Mouse (Mus musculus) cortical plate, adult 2 months (tissue): ENCODE measurements around the gene Prh1. TPM values are rescaled to one million over a fixed set of nuclear protein-coding genes. Genes with fewer than 3 reads are reported as not detected.
"Not testable (repeated sequence)": the region's sequence is repeated elsewhere in the genome, so short reads cannot be mapped to it uniquely, and the experiment has no call there.

Experiments used
- H3K27ac ChIP-seq: fragments of 200-500 bp; 2 replicates; pipeline ENCODE4 v1.5.1; 2012; ENCODE audit warnings: low read length, control low read depth, inconsistent platforms; ENCODE audit not compliant: insufficient read depth
- H3K4me1 ChIP-seq: fragments of 200-500 bp; 2 replicates; pipeline ENCODE4 v1.6.1; 2011; ENCODE audit warnings: low read length; ENCODE audit not compliant: control insufficient read depth, insufficient read depth
- H3K4me3 ChIP-seq: fragments of 200-500 bp; 2 replicates; pipeline ENCODE4 v1.5.1; 2011; ENCODE audit warnings: mild to moderate bottlenecking, low read length, control low read depth; ENCODE audit not compliant: insufficient read depth
- polyA plus RNA-seq: library from polyadenylated mRNA; depleted of rRNA; stranded (reverse); fragments of >200 nt; gene quantifications from 2 replicates; pipeline ENCODE4 v1.2.3, GENCODE M21; 2012; rRNA removed

The Prh1 gene
- not detected in 2 replicates for polyA plus RNA-seq

DNA sequence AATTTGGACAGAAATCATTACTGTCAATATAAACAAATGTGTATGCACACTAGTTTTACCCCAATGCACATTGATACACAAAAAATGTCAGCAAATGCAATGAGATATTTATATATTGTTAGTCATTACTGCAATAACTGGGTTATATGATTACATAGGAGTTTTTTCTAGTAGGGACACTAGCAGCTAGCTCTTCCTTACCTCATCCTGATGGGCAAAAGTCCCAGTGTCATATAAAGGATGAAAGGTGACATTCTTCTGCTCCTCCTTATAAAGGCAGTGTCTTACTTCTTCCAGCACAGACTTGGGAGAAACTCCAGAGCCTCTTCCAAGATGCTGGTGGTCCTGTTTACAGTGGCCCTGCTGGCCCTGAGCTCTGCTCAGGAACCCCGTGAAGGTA lies at the start of gene Prh1:
Prh1 (plus strand) TSS at position 301 of the 400 bp plus-strand sequence.
- not testable (repeated sequence) for H3K4me3 ChIP-seq, H3K4me1 ChIP-seq, H3K27ac ChIP-seq

DNA sequence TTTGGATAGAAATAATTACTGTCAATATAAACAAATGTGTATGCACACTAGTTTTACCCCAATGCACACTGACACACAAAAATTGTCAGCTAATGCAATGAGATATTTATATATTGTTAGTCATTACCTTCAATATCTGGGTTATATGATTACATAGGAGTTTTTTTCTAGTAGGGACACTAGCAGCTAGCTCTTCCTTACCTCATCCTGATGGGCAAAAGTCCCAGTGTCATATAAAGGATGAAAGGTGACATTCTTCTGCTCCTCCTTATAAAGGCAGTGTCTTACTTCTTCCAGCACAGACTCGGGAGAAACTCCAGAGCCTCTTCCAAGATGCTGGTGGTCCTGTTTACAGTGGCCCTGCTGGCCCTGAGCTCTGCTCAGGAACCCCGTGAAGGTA lies 26.0 kb downstream of the Prh1 start, which contains the start of gene Prp2:
Prp2 (plus strand) TSS at position 301 of the 400 bp plus-strand sequence.
- not testable (repeated sequence) for H3K4me3 ChIP-seq, H3K27ac ChIP-seq, H3K4me1 ChIP-seq

Other genes starting within 250 kb of the Prh1 start
- gene Gm8882, start 205.7 kb upstream of the Prh1 start, polyA plus RNA-seq: not detected in 2 replicates
- not detected in 2 replicates for gene Prp2, start 26.1 kb downstream of the Prh1 start, polyA plus RNA-seq
- not detected in 2 replicates for gene A630073D07Rik, start 81.7 kb downstream of the Prh1 start, polyA plus RNA-seq
- not detected in 2 replicates for gene Tas2r120, start 87.1 kb downstream of the Prh1 start, polyA plus RNA-seq
- not detected in 2 replicates for gene Tas2r121, start 131.2 kb downstream of the Prh1 start, polyA plus RNA-seq
- not detected in 2 replicates for gene Tas2r122, start 142.1 kb downstream of the Prh1 start, polyA plus RNA-seq
- gene Tas2r115, start 168.2 kb downstream of the Prh1 start, polyA plus RNA-seq: not detected in 2 replicates
- not detected in 2 replicates for gene Tas2r124, start 184.9 kb downstream of the Prh1 start, polyA plus RNA-seq
- not detected in 2 replicates for gene Tas2r102, start 192.3 kb downstream of the Prh1 start, polyA plus RNA-seq
- not detected in 2 replicates for gene Tas2r136, start 208.4 kb downstream of the Prh1 start, polyA plus RNA-seq
- not detected in 2 replicates for gene Tas2r117, start 233.0 kb downstream of the Prh1 start, polyA plus RNA-seq